ENCODE assay signal across 11 mouse cellular contexts in genomic region chr16:13610951-13611381, GRCm38 (mm10). TPM values are rescaled to one million over a fixed set of nuclear protein-coding genes. Genes with fewer than 3 reads are reported as not detected.
DNase-seq lines count a peak whose midpoint lies in the region; ATAC-seq lines count a peak whose summit lies in the region.
"Had no signal": no experiment of that assay in that cellular context is flagged by ENCODE, and none has a peak within 500 bp of the region (broad histone marks: within the 10 kb centered on the region; RNA-seq: fewer than 3 reads in every experiment).

No protein-coding gene starts in this region.

- no peaks in the 10 kb centered on the region for H3K9me3 ChIP-seq in lung, embryonic 15.5 days
- no peaks in the 10 kb centered on the region for H3K9me3 ChIP-seq in hindbrain, embryonic 16.5 days (ENCODE audit: control insufficient read depth, low read length)
- H3K9me3 ChIP-seq: megakaryocyte, embryonic 14.5 days; neural tube, embryonic 12.5 days had no signal

- peak overlapping the region; percentile 10; the same call in 1 of the 2 replicates for H3K4me2 ChIP-seq in lung, embryonic 15.5 days
- H3K4me2 ChIP-seq in hindbrain, embryonic 16.5 days (ENCODE audit: low read length) = no peak overlapping the region
- H3K4me2 ChIP-seq: neural tube, embryonic 12.5 days had no signal

- H3K27ac ChIP-seq in lung, embryonic 15.5 days = peak overlapping the region; percentile 87
- H3K27ac ChIP-seq in hindbrain, embryonic 16.5 days (ENCODE audit: low read depth, low read length) = no peak overlapping the region
- H3K27ac ChIP-seq: neural tube, embryonic 12.5 days had no signal

- H3K4me3 ChIP-seq in lung, embryonic 15.5 days = no peak overlapping the region
- H3K4me3 ChIP-seq in hindbrain, embryonic 16.5 days (ENCODE audit: low read length) = no peak overlapping the region
- H3K4me3 ChIP-seq: megakaryocyte, embryonic 14.5 days; neural tube, embryonic 12.5 days had no signal

- H3K36me3 ChIP-seq in lung, embryonic 15.5 days = peaks cover 4% of the 10 kb centered on the region; the same call in 1 of the 2 replicates
- H3K36me3 ChIP-seq in hindbrain, embryonic 16.5 days (ENCODE audit: control insufficient read depth, insufficient read depth, low read length) = no peaks in the 10 kb centered on the region; the same call in 1 of the 2 replicates

- WGBS in lung, embryonic 15.5 days = 28% methylated on average over 5 of the region's 5 CpGs
- WGBS in hindbrain, embryonic 16.5 days = 68% methylated on average over 5 of the region's 5 CpGs

- H3K4me1 ChIP-seq in lung, embryonic 15.5 days = peaks cover 19% of the 10 kb centered on the region
- no peaks in the 10 kb centered on the region for H3K4me1 ChIP-seq in hindbrain, embryonic 16.5 days (ENCODE audit: control insufficient read depth, insufficient read depth, low read depth, low read length)
- H3K4me1 ChIP-seq: neural tube, embryonic 12.5 days had no signal

- ATAC-seq in lung, embryonic 15.5 days (ENCODE audit: borderline replicate concordance, extremely low read depth, low FRiP score, low TSS enrichment) = peak; percentile 85
- ATAC-seq in hindbrain, embryonic 16.5 days = no peak

- DNase-seq in ovary, adult 18-20 months (ENCODE audit: low spot score) = peak; percentile 28
- no peak for DNase-seq in ovary, postnatal 14 days (ENCODE audit: low spot score)
- peak; percentile 28 for DNase-seq in kidney, adult 18-20 months
- peak; percentile 15 for DNase-seq in testis, postnatal 14 days (ENCODE audit: low spot score)
- DNase-seq in embryo, embryonic 10 days (ENCODE audit: low spot score) = no peak
- DNase-seq: adrenal gland, adult 2 months; cerebellum, postnatal 25 days had no signal

- no peak overlapping the region for H3K9ac ChIP-seq in lung, embryonic 15.5 days
- no peak overlapping the region for H3K9ac ChIP-seq in hindbrain, embryonic 16.5 days (ENCODE audit: low read depth, low read length)
- H3K9ac ChIP-seq: neural tube, embryonic 12.5 days had no signal

- H3K27me3 ChIP-seq in lung, embryonic 15.5 days = no peaks in the 10 kb centered on the region
- no peaks in the 10 kb centered on the region for H3K27me3 ChIP-seq in hindbrain, embryonic 16.5 days (replicated peaks; ENCODE audit: control insufficient read depth, insufficient read depth, low read length)
- H3K27me3 ChIP-seq: megakaryocyte, embryonic 14.5 days; neural tube, embryonic 12.5 days had no signal

RNA-seq across cellular contexts. Expression of gene Parn, which starts 57.0 kb away (rescaled TPM):
- polyA plus RNA-seq in lung, embryonic 15.5 days (2015; fragmentation: Nextera tagmentation; extraction: Ambion mirVana) = 43.8 and 45.2 TPM in 2 replicates
- 31.4 and 31.7 TPM in 2 replicates for polyA plus RNA-seq in hindbrain, embryonic 16.5 days (2015; fragmentation: Nextera tagmentation; extraction: Ambion mirVana)

Comparison
In these comparisons a context has a peak if more than half of its experiments do, and no peak if none do; other contexts are left out.
1. DNase-seq: peak in ovary, adult 18-20 months (single experiment), kidney, adult 18-20 months (single experiment) and testis, postnatal 14 days (single experiment); none in ovary, postnatal 14 days (single experiment) and embryo, embryonic 10 days (single experiment).